Mouse (Mus musculus) embryonic fibroblast, embryonic 13.5 days (primary cell): ENCODE results near the gene Ap1ar.

Experiments used
- CTCF ChIP-seq: IDR thresholded peaks from 2 replicates; pipeline ENCODE4 v1.5.1; 2011; ENCODE audit warnings: mild to moderate bottlenecking, control low read depth, low read length, moderate library complexity, borderline replicate concordance; ENCODE audit not compliant: insufficient read depth
- POLR2A ChIP-seq: IDR thresholded peaks from 2 replicates; pipeline ENCODE4 v1.6.1; 2011; ENCODE audit warnings: low read depth, mild to moderate bottlenecking, control low read depth, low read length, moderate library complexity

GRCm38 (mm10) chr3:127780021-127780644 is 57.2 kb downstream of the Ap1ar start, which contains the start of gene Alpk1:
- TF ChIP-seq POLR2A (no peak), CTCF (peak; percentile 29; the same call in 1 of the 2 replicates)
